Mouse (Mus musculus): ENCODE results near the gene Pex5l.

Gene Pex5l

DNA sequence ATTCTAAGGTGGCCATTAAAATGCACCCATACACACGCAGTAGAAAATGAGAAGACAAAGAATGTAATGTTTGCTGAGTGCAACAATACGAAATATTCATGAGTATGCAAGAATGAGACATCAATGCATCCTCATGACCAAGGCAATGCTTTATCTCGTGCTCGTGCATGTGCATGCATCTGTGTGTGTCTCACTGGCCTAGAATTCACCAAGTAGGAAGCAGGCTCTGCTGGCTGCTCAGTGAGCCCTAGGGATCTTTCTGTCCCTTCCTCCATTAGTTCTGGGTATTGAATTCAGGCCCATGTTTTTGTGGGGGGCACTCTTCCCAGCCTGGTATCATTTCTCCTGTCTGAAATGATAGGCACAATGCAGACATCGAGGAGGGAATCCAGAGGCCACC, 74.9 kb downstream of the Pex5l start:
- intact Hi-C loops (cut with DNase I) = no loop called here

DNA sequence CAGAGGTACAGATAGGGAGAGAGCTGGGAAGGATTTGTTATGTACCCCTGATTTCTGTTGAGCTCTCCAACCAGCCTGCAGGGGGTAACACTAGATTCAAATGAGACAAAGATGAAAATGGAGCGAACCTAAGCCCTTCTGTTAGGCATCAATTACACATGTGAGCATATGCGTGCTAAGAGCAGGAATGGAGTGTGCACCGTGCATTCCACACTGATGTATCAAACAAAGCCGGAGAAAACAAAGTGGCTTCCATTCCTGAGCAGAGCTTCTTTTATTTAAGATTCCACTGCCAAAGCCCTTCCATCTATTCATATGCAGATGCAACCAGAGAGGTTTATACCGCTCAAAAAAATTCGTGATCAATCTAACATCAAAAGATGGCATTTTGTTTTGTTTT, 79.5 kb downstream of the Pex5l start:
- intact Hi-C loops (cut with DNase I) = no loop called here

- intact Hi-C loops (cut with DNase I) = no loop called here
Observed at GRCm38 (mm10) chr3:33061428-33061827, 81.6 kb downstream of the Pex5l start.

- intact Hi-C loops (cut with DNase I) = no loop called here
Observed at GRCm38 (mm10) chr3:33061016-33061415, 82.0 kb downstream of the Pex5l start.

GRCm38 (mm10) chr3:33060343-33060937, 82.6 kb downstream of the Pex5l start:
- intact Hi-C loops (cut with DNase I) = no loop called here

GRCm38 (mm10) chr3:33048304-33048703, 94.7 kb downstream of the Pex5l start:
- intact Hi-C loops (cut with DNase I) = loop anchor here (10.0 kb wide), 1 partner anchor 96 kb away; the partner anchor contains the start of gene Pex5l

DNA sequence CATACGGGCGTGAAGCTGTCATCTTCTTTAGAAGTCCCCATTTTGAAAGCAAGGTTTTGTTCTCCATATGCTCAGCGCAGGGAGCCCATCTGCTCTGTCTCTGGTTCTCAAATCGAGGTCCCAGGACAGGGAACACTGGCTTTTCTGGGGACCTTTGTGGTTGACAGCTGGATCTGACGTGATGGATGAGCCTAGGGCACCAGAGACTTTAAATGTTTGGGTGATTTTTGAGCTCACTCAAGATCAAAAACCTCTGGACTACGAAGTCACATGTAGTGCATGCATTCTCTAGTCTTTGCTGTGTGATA, 98.3 kb downstream of the Pex5l start:
- intact Hi-C loops (cut with DNase I) = loop anchor here (10.0 kb wide), 1 partner anchor 100 kb away; the partner anchor contains the start of gene Pex5l

- intact Hi-C loops (cut with DNase I) = loop anchor here (10.0 kb wide), 1 partner anchor 101 kb away; the partner anchor contains the start of gene Pex5l
Observed at GRCm38 (mm10) chr3:33043896-33044798, 98.9 kb downstream of the Pex5l start.

GRCm38 (mm10) chr3:33024566-33024965, 118.5 kb downstream of the Pex5l start:
- intact Hi-C loops (cut with DNase I) = no loop called here

- intact Hi-C loops (cut with DNase I) = no loop called here
Observed at GRCm38 (mm10) chr3:33003901-33004300, 139.1 kb downstream of the Pex5l start.

DNA sequence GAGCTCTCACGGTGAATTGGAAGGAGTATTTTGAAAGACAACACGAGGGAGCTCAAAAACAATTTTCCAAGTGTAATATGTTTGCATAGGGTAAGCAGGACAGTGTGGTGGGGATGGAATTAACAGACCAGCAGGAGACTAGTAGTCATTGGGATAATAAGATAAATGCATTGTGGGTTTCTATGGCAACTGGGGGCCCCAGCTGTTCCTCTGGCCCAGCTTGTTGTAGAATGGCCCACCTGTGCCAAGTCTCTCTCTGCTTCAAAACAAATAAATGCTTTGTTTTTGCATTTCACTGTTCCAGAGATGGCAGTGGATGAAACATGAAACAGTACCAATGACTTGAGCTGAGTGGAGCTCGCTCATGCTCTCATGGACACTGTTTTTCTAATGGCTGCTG, 141.3 kb downstream of the Pex5l start:
- intact Hi-C loops (cut with DNase I) = no loop called here

DNA sequence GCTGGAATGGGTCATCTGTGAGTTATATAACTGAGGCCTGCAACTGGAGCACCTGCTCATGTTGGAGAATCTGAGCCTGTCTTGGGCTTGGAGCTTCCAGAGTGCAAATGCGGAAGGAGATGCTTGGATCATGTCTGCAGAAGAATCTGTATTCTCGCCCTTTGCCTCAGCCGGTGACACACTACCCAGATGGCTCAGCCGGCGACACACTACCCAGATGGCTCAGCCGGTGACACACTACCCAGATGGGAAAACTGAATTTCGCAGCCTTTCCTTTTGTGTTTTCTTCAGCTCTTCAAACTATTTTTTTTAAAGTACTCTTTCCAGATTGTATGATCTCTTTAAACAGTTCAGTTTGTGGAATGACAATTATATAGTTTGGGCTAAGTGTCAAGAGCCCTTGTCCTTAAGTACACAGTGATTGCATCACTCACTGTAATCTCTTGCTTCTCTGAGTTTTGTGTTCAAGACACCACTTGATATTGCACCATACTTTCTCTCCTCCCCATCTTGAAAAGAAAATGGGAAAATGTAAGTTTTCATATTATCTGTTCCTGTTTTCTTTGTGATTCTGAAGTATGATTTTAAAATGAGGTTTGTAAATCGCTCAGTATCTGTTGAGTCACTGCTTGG, 142.5 kb downstream of the Pex5l start:
- intact Hi-C loops (cut with DNase I) = no loop called here

DNA sequence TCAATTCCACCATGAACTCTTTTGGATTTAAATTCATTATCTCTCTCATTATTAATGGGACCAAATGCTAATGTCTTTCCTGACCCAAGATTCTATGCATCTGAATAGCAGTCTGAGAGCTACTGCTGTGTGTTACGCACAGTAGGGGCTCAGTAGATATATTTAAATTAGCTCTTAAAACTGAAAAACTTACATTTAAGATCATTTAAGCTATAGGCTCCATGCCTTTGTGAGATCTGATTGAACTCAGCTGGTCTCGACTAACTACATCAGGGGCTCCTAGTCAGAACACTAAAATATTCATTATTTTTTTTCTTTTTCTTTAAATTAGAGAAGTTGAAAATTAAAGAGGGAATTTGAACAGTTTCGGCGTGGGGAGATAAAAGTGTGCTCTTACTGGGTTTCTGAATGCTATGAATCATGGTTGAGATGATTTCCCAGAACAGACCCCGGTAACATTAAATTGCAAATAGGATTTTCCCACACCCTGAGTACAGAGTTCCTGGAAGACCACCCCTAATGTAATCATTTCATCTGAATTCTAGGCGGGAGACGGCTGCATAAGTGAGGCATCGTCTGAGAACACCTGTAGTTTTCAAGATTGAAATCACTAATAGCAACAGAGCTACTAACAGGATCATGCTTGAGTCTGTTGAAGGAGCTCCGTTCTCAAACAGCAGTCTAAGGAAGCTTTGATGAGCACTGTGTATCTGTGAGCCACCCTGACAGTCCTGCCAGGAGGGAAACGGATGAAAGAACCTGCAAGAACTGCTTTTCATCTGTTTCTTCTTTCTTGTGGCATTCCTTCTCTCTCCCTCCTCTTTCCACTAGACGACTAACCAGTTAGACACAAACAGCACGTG, 151.1 kb downstream of the Pex5l start:
- intact Hi-C loops (cut with DNase I) = no loop called here

GRCm38 (mm10) chr3:32987806-32988205, 155.2 kb downstream of the Pex5l start:
- intact Hi-C loops (cut with DNase I) = no loop called here

- intact Hi-C loops (cut with DNase I) = no loop called here
Observed at GRCm38 (mm10) chr3:32985141-32985540, 157.9 kb downstream of the Pex5l start.

DNA sequence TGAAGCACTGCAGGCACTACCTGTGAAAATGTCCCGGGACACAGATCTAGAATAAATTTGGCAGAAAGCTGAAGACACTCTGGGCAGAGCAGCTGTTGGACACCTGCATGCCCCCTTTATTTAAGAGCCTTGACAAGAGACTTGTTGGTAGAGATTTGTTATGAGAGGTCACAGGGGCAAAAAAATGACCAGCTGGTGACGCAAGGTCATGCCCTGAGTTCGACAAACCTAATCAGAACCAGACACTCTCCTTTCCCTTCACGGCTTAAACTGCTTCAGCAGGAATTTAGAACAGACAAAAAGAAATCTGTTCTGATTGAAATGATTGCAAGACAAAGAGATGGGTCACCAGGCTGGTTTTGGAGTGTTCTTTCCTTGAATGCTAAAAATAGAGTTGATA, 163.1 kb downstream of the Pex5l start:
- intact Hi-C loops (cut with DNase I) = no loop called here

DNA sequence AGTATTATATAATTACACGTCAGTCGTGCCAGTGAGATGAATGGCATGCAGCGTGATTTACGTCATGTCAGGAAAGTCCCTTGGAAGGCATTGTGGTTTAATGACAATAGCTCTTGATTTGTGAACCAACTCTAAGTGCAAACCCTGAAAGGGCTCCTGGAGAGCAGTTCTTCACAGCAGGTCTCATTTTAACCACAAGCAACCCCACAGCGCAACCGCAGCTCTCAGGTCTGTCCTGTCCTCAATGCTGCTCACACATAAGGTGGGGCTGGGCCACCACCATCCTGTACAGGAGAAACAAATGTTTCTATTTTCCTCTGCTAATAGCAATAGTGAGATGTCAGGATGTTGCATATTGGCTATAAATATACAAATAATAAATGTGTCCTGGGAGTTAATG, 163.8 kb downstream of the Pex5l start:
- intact Hi-C loops (cut with DNase I) = no loop called here

- intact Hi-C loops (cut with DNase I) = no loop called here
Observed at GRCm38 (mm10) chr3:32970257-32970656, 172.8 kb downstream of the Pex5l start.

DNA sequence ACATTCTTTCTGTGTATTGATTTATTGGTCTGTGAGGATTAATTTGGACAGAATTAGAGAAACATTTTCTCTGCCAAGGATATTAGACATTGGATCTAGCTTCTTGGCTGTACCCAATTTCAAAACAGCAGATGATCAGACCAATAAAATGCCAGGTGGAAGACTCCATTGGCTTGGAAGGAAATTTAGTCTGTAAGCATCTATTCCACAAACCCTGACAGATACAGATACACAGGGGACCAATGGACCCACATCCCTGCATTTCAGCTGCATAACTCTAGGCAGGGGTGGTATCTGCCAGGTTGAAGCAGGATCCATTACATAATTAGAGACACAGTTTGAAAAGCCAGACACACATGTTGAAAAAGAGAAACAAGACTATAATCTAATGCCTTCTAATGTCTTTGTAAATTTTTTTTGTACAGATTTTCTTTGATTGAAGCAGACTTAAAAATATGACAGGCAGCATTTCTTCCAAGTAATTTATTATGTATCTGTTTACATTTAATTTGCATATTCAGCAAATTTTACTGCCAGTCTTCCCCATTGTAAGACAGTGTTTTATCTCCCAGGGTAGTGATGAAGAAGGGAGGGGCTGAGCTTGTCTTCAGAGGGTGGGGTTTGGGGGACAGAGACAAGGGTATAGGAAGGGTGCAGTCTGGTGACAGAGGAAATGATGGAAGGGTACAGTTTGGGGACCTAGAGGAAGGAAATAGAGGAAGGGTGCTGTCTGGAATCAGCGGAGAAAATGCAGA, 174.2 kb downstream of the Pex5l start:
- intact Hi-C loops (cut with DNase I) = no loop called here

GRCm38 (mm10) chr3:32965528-32965927, 177.5 kb downstream of the Pex5l start:
- intact Hi-C loops (cut with DNase I) = no loop called here

DNA sequence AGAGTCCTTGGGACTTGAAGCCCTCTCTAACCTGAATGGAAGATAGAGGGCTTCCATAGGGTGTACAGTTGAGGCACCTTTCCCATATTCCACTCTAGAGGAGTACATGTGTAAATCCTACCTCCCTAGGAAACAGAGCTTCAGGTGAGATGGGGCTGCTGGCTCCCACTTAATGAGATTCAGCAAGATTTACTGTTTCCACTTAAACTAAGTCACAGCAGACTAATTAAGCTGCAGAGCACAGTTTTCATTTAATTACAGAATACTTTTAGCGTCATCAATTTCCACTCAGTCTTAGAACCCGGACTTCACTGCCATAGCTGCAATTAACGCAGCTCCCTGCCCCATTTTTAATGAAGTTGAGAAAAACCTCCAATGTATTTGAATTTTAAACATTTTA, 181.6 kb downstream of the Pex5l start:
- intact Hi-C loops (cut with DNase I) = no loop called here

Data from adrenal gland (tissue).